Mouse (Mus musculus): ENCODE measurements around the gene Zfp870.
A peak's percentile ranks its signal among the peaks of the same experiment; 100 is the strongest.
"Not testable (repeated sequence)": the region's sequence is repeated elsewhere in the genome, so short reads cannot be mapped to it uniquely, and the experiment has no call there.

Gene Zfp870

GRCm38 (mm10) chr17:32867266-32867665 lies 24.2 kb downstream of the Zfp870 start:
- not testable (repeated sequence) for DNase-seq

GRCm38 (mm10) chr17:32856713-32857112 lies 34.7 kb downstream of the Zfp870 start:
- DNase-seq: not testable (repeated sequence)

DNA sequence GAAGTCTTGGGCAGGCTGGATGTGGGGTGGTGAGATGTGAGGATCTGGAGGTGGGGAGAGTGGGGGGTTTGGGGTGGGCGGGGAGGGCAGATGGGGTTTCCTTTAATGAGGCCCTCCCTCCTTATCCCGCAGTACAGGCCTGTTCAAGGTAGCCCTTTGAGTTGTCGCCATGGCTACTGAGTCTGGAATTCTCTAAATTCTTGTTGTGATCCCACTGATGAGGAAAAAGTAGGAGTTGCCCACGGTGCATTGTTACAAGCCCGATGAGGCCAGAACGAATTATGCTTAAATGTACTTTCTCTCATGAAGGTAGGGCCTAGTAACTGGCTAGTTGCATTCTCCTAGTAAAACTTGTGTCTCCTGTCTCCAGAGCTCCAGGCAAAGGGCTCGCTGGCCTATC lies 39.9 kb downstream of the Zfp870 start:
- DNase-seq: no peak

DNA sequence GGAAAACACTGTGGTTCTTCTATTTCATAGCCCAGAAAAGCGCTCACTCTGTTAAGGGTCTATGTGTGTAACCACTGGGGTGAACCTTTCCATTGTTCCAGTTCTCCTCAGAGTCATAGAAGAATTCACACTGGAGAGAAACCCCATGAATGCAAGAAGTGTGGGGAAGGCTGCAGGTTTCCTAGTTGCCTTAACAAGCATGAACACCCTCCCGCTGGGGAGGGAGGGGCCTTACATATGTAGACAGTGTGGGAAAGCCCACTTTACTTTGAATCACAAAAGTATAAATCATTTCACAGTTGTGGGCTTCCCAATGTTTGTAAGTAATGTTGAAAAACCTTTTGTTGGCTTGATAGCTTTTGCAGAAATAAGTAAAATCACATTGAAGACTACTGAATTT lies 50.1 kb downstream of the Zfp870 start:
- no peak for DNase-seq

DNA sequence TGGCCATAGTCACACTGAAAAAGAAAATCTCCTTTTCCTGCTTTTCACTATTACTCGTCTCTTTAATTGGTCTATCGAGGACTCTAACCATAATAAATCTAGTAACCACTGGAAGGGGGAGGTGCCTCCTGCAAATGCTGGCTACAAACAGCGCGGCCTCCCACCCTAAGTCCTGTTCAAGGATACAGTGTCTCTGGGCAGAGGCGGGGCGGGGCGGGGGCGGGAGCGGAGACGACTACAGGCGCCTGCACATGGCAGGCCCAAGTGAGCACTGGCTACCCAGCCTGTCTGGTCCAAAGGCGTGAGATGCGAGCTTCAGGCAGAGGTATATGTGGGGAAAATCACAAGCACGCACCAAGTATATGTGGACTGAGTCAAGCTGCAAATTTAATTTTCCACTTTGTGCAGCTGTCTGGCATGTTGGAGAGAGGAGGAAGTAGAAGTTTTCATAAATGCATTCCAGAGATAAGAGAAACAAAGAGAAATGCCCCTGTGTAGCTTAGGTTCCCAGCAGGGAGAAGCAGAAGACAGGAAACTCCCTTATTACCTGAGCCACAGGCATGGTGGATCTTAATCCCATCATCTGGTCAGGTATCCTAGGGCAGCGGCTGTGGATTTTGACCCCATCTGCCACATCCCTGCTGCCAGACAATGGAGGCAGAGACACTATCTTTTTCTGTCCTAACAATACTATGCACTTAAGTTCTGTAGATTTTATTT lies 52.2 kb downstream of the Zfp870 start:
- DNase-seq: no peak

DNA sequence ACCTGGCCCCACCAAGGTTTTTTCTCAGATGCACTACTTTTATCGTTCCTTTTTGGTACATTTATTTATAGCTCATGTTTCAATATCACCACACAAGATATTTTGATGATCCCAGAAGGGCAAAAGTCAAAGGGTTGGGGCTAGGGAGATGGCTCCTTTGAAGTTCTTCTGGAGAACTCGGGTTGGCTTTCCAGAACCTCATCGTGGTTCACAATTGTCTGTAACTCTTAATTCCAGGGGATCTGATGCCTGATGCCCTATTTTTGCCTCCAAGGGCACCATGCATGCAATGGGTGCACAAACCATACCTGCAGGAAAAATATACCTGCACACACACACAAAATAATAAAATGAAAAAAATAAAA lies 61.0 kb downstream of the Zfp870 start:
- no peak for DNase-seq

DNA sequence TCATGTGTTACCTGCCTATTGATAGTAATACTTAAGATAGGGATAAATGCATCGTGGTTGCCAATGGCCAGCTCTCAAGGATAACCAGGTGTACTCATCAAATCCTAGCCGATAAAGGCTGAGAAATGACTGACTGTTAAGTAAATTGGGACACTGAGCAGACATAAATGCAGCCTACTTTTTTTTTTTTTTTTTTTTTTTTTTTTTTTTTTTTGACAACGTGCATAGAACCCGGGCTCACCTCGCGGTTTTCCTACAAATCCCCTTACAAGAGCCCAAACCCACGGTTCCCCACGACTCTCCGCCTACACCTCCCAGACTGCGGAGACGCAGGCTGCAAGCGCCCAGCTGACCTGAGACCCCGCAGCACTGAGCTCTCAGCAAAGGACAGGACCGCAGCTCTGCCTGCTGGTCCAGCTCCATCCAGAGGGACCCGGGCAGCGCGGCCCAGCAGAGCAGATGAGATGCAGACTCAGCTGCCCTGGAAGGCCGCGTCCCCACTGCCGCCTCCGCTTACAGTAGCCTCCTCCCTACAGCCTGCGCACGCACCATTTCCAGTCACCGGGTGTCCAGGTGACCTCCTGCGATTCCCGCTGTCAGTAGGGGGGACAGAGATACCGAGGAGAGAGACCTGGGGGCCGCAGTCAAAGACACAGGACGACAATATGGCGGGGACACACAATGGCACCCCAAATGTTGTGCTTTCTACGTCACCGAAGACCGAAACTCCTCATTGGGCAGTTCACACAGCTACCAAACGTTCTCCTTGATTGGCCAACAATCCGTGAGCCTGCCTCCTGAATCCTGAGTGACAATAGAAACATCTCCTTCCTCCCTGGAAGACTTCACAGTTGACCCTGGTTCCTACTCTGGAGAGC lies 61.7 kb downstream of the Zfp870 start, which contains the start of gene Zfp799:
Gene Zfp799, minus strand, starts transcription at position 722 of the 878 bp plus-strand sequence.
- peak; percentile 68 for DNase-seq
